Mouse (Mus musculus): ENCODE results near the gene Ifngr1. TPM values are rescaled to one million over a fixed set of nuclear protein-coding genes. Genes with fewer than 3 reads are reported as not detected.
"Not testable (repeated sequence)": the region's sequence is repeated elsewhere in the genome, so short reads cannot be mapped to it uniquely, and the experiment has no call there.

The Ifngr1 gene
- polyA plus RNA-seq, 1 experiment from 2014 or later = 33.8 TPM

- DNase-seq (ENCODE audit: low spot score); ATAC-seq (replicated peaks; ENCODE audit: insufficient number of reproducible peaks, low FRiP score, low TSS enrichment, low read depth); H3K4me1 ChIP-seq (ENCODE audit: control insufficient read depth, insufficient read depth, low read length); H3K9me3 ChIP-seq (replicated peaks; ENCODE audit: control insufficient read depth, low read length); H3K27me3 ChIP-seq (ENCODE audit: control insufficient read depth, insufficient read depth, low read length); H3K4me2 ChIP-seq (ENCODE audit: low read depth, low read length); H3K9ac ChIP-seq (replicated peaks; ENCODE audit: low read length); H3K4me3 ChIP-seq (ENCODE audit: low read depth, low read length); H3K36me3 ChIP-seq (replicated peaks; ENCODE audit: control insufficient read depth, insufficient read depth, low read depth, low read length); H3K27ac ChIP-seq (replicated peaks; ENCODE audit: low read depth, low read length): not testable (repeated sequence)
- 17% methylated on average over 1 of the region's 1 CpGs for WGBS
Measured at GRCm38 (mm10) chr10:19601502-19601901, 9.8 kb downstream of the Ifngr1 start.

DNA sequence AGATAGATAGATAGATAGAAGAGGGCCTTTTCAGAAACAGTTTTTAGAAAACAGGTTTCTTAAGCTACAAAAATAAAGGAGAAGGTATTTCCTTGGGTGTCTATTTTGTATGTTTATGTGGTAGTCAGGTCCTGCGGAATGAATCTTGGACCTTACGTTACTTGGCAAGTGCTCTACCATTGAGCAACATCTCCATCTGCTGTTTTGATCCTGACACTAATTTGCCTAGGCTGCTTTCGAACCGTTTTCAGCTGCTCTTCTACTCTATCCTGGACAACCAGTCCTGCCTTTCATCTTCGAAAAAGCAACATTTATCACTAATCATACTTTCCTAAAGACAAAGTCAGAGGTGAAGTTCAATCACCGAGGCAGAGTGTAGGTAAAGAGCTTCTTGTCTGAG is 11.5 kb downstream of the Ifngr1 start:
- WGBS = 91% methylated on average over 6 of the region's 6 CpGs
- no peaks in the 10 kb centered on the region; the same call in 1 of the 2 replicates for H3K36me3 ChIP-seq (replicated peaks; ENCODE audit: control insufficient read depth, insufficient read depth, low read depth, low read length)
- ATAC-seq (replicated peaks; ENCODE audit: insufficient number of reproducible peaks, low FRiP score, low TSS enrichment, low read depth) = no peak

DNA sequence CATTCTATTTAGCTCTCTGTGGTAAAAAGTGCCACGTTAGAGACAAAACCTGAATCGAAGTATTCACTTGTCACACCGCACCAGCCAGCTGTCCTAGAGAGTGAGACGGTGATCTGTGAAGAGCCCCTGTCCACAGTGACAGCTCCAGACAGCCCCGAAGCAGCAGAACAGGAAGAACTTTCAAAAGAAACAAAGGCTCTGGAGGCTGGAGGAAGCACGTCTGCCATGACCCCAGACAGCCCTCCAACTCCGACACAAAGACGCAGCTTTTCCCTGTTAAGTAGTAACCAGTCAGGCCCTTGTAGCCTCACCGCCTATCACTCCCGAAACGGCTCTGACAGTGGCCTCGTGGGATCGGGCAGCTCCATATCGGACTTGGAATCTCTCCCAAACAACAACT is 17.4 kb downstream of the Ifngr1 start:
- Histone ChIP-seq H3K9me3 (replicated peaks; ENCODE audit: control insufficient read depth, low read length) (no peaks in the 10 kb centered on the region), H3K4me2 (ENCODE audit: low read depth, low read length) (no peak overlapping the region), H3K27me3 (ENCODE audit: control insufficient read depth, insufficient read depth, low read length) (no peaks in the 10 kb centered on the region), H3K27ac (replicated peaks; ENCODE audit: low read depth, low read length) (no peak overlapping the region), H3K36me3 (replicated peaks; ENCODE audit: control insufficient read depth, insufficient read depth, low read depth, low read length) (no peaks in the 10 kb centered on the region; the same call in 1 of the 2 replicates), H3K9ac (replicated peaks; ENCODE audit: low read length) (no peak overlapping the region), H3K4me3 (ENCODE audit: low read depth, low read length) (no peak overlapping the region), H3K4me1 (ENCODE audit: control insufficient read depth, insufficient read depth, low read length) (no peaks in the 10 kb centered on the region)
- ATAC-seq (replicated peaks; ENCODE audit: insufficient number of reproducible peaks, low FRiP score, low TSS enrichment, low read depth) (peak; percentile 70), DNase-seq (ENCODE audit: low spot score) (no peak)
- WGBS = 35% methylated on average over 14 of the region's 14 CpGs

More for the DNA sequence above, 11.5 kb downstream of the Ifngr1 start:
- H3K9me3 ChIP-seq (replicated peaks; ENCODE audit: control insufficient read depth, low read length) = no peaks in the 10 kb centered on the region
- no peak overlapping the region for H3K4me3 ChIP-seq (ENCODE audit: low read depth, low read length)
- no peak overlapping the region for H3K27ac ChIP-seq (replicated peaks; ENCODE audit: low read depth, low read length)
- no peak overlapping the region for H3K4me2 ChIP-seq (ENCODE audit: low read depth, low read length)
- DNase-seq (ENCODE audit: low spot score) = no peak
- no peak overlapping the region for H3K9ac ChIP-seq (replicated peaks; ENCODE audit: low read length)
- H3K4me1 ChIP-seq (ENCODE audit: control insufficient read depth, insufficient read depth, low read length) = no peaks in the 10 kb centered on the region
- no peaks in the 10 kb centered on the region for H3K27me3 ChIP-seq (ENCODE audit: control insufficient read depth, insufficient read depth, low read length)

GRCm38 (mm10) chr10:19611616-19612015 is 19.9 kb downstream of the Ifngr1 start:
- no peak overlapping the region for H3K4me3 ChIP-seq (ENCODE audit: low read depth, low read length)
- WGBS = 56% methylated on average over 2 of the region's 2 CpGs
- H3K36me3 ChIP-seq (replicated peaks; ENCODE audit: control insufficient read depth, insufficient read depth, low read depth, low read length) = no peaks in the 10 kb centered on the region
- no peak overlapping the region for H3K27ac ChIP-seq (replicated peaks; ENCODE audit: low read depth, low read length)
- no peak overlapping the region for H3K9ac ChIP-seq (replicated peaks; ENCODE audit: low read length)
- ATAC-seq (replicated peaks; ENCODE audit: insufficient number of reproducible peaks, low FRiP score, low TSS enrichment, low read depth) (no peak), DNase-seq (ENCODE audit: low spot score) (no peak)
- H3K4me2 ChIP-seq (ENCODE audit: low read depth, low read length) = no peak overlapping the region
- H3K9me3 ChIP-seq (replicated peaks; ENCODE audit: control insufficient read depth, low read length) = no peaks in the 10 kb centered on the region
- no peaks in the 10 kb centered on the region for H3K4me1 ChIP-seq (ENCODE audit: control insufficient read depth, insufficient read depth, low read length)
- H3K27me3 ChIP-seq (ENCODE audit: control insufficient read depth, insufficient read depth, low read length) = no peaks in the 10 kb centered on the region

DNA sequence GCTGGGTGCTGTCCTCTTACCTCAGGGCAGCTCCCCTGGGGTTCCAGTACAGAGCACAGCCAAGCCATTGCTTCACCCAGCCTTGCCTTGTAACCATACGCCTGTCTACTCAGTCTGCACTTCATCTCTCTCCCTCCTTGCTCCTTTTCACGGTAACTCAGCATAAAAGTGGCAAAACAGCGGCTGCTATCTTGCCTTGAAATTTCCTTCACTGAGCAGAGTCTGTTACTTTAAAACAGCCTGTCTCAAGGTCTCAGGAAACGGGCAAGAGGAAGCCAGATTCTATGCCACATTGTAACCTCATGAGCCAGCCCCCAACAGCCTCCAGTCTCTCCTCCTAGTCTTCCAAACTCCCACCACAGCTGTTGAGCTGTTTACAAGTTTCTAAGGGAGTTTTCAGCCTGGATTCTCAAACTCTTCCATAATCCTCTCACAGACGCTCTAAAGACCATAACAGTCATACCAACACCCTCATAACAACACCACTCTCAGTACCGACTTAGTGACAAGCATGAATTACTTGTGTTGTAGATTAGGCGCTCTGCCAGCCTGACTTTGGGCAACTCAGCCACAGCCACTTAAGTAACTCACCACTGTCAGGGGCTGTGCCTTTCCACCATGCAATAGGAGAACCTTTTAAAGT is 21.5 kb downstream of the Ifngr1 start:
- ATAC-seq (replicated peaks; ENCODE audit: insufficient number of reproducible peaks, low FRiP score, low TSS enrichment, low read depth) = no peak
- Histone ChIP-seq H3K9ac (replicated peaks; ENCODE audit: low read length) (no peak overlapping the region), H3K27me3 (ENCODE audit: control insufficient read depth, insufficient read depth, low read length) (no peaks in the 10 kb centered on the region), H3K4me2 (ENCODE audit: low read depth, low read length) (no peak overlapping the region), H3K9me3 (replicated peaks; ENCODE audit: control insufficient read depth, low read length) (no peaks in the 10 kb centered on the region), H3K4me1 (ENCODE audit: control insufficient read depth, insufficient read depth, low read length) (no peaks in the 10 kb centered on the region), H3K36me3 (replicated peaks; ENCODE audit: control insufficient read depth, insufficient read depth, low read depth, low read length) (no peaks in the 10 kb centered on the region), H3K27ac (replicated peaks; ENCODE audit: low read depth, low read length) (no peak overlapping the region), H3K4me3 (ENCODE audit: low read depth, low read length) (no peak overlapping the region)
- DNase-seq (ENCODE audit: low spot score) = no peak
- 54% methylated on average over 7 of the region's 7 CpGs for WGBS

DNA sequence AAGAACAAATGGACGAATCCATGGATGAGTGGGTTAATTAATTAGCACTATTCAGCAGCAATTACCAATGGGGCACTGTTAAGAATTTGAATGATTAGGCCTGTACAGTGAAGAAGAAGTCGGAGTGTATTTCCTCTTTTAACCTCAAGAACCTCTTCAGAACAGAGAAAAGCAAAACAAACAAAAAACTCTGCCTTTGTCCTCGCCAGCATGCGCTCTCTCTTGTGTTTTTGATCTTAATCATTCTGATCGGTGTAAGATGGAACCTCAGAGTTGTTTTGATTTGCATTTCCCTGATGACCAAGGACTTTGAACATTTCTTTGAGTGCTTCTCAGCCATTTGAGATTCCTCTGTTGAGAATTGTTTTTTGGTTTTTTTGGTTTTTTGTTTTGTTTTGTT is 28.0 kb downstream of the Ifngr1 start:
- Histone ChIP-seq H3K27ac (replicated peaks; ENCODE audit: low read depth, low read length) (no peak overlapping the region), H3K4me2 (ENCODE audit: low read depth, low read length) (no peak overlapping the region), H3K4me3 (ENCODE audit: low read depth, low read length) (no peak overlapping the region), H3K9ac (replicated peaks; ENCODE audit: low read length) (no peak overlapping the region), H3K4me1 (ENCODE audit: control insufficient read depth, insufficient read depth, low read length) (no peaks in the 10 kb centered on the region), H3K9me3 (replicated peaks; ENCODE audit: control insufficient read depth, low read length) (no peaks in the 10 kb centered on the region), H3K36me3 (replicated peaks; ENCODE audit: control insufficient read depth, insufficient read depth, low read depth, low read length) (no peaks in the 10 kb centered on the region), H3K27me3 (ENCODE audit: control insufficient read depth, insufficient read depth, low read length) (no peaks in the 10 kb centered on the region)
- no peak for ATAC-seq (replicated peaks; ENCODE audit: insufficient number of reproducible peaks, low FRiP score, low TSS enrichment, low read depth)
- DNase-seq (ENCODE audit: low spot score) = no peak
- WGBS = 69% methylated on average over 5 of the region's 5 CpGs

- Histone ChIP-seq H3K27ac (replicated peaks; ENCODE audit: low read depth, low read length) (no peak within 1 kb of the TSS), H3K36me3 (replicated peaks; ENCODE audit: control insufficient read depth, insufficient read depth, low read depth, low read length) (no peaks in the 10 kb centered on the region), H3K9me3 (replicated peaks; ENCODE audit: control insufficient read depth, low read length) (no peaks in the 10 kb centered on the region), H3K4me3 (ENCODE audit: low read depth, low read length) (no peak within 1 kb of the TSS), H3K9ac (replicated peaks; ENCODE audit: low read length) (no peak within 1 kb of the TSS), H3K4me2 (ENCODE audit: low read depth, low read length) (no peak within 1 kb of the TSS), H3K4me1 (ENCODE audit: control insufficient read depth, insufficient read depth, low read length) (no peaks in the 10 kb centered on the region), H3K27me3 (ENCODE audit: control insufficient read depth, insufficient read depth, low read length) (no peaks in the 10 kb centered on the region)
- 86% methylated on average over 2 of the region's 2 CpGs for WGBS
- no peak for DNase-seq (ENCODE audit: low spot score)
- ATAC-seq (replicated peaks; ENCODE audit: insufficient number of reproducible peaks, low FRiP score, low TSS enrichment, low read depth) = no peak
Measured at GRCm38 (mm10) chr10:19621408-19622048, 29.8 kb downstream of the Ifngr1 start, which contains the start of gene Il22ra2. Gene Il22ra2 (plus strand): TSS chr10:19621998.

DNA sequence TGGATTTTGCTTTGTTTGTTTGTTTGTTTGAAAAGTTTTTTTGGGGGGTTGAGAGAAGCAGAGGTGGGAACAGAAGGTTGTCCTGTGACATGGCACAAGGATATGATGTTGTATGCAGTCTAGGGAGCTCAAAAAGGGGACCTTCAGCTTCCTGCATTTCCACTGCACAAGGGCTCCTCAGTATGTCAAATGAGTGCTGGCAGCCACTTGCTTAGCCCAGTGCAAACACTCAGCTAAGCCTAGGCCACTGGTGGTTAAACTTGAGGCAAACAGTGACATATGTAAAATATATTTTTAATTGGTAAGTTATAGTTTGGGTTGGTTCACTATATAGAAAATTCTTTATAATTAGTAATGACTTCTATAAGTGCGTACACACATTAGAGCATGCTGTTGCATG is 32.9 kb downstream of the Ifngr1 start:
- H3K4me2 ChIP-seq (ENCODE audit: low read depth, low read length) = no peak overlapping the region
- no peaks in the 10 kb centered on the region for H3K9me3 ChIP-seq (replicated peaks; ENCODE audit: control insufficient read depth, low read length)
- H3K27me3 ChIP-seq (ENCODE audit: control insufficient read depth, insufficient read depth, low read length) = no peaks in the 10 kb centered on the region
- H3K27ac ChIP-seq (replicated peaks; ENCODE audit: low read depth, low read length) = no peak overlapping the region
- DNase-seq (ENCODE audit: low spot score) = no peak
- ATAC-seq (replicated peaks; ENCODE audit: insufficient number of reproducible peaks, low FRiP score, low TSS enrichment, low read depth) = no peak
- 95% methylated on average over 1 of the region's 1 CpGs for WGBS
- no peaks in the 10 kb centered on the region for H3K36me3 ChIP-seq (replicated peaks; ENCODE audit: control insufficient read depth, insufficient read depth, low read depth, low read length)
- H3K9ac ChIP-seq (replicated peaks; ENCODE audit: low read length) = no peak overlapping the region
- no peaks in the 10 kb centered on the region for H3K4me1 ChIP-seq (ENCODE audit: control insufficient read depth, insufficient read depth, low read length)
- no peak overlapping the region for H3K4me3 ChIP-seq (ENCODE audit: low read depth, low read length)

All from embryonic facial prominence, embryonic 11.5 days (tissue).